Mouse (Mus musculus) adrenal gland, postnatal 14 days (tissue): ENCODE measurements around the gene Man2b2. TPM values are rescaled to one million over a fixed set of nuclear protein-coding genes. Genes with fewer than 3 reads are reported as not detected.

Experiments
- DNase-seq: peaks from one replicate; pipeline ENCODE4 v3.0.0; 2021; ENCODE audit warnings: mixed read lengths
- total RNA-seq: library from RNA; stranded (reverse); gene quantifications from 2 replicates; pipeline ENCODE4 v1.2.3, GENCODE M21; 2021

Gene Man2b2
- total RNA-seq, 1 experiment from 2014 or later, result 41.4 TPM

- peak; percentile 85 for DNase-seq
These were observed 5.5 kb upstream of the Man2b2 start for GRCm38 (mm10) chr5:36835933-36836332.

GRCm38 (mm10) chr5:36831272-36831671, 819 bp upstream of the Man2b2 start:
- peak; percentile 47 for DNase-seq

GRCm38 (mm10) chr5:36829098-36829497, 1.4 kb downstream of the Man2b2 start:
- DNase-seq, result no peak

- no peak for DNase-seq
These were observed 7.5 kb downstream of the Man2b2 start for GRCm38 (mm10) chr5:36822907-36823306.

- peak; percentile 78 for DNase-seq
These were observed 10.3 kb downstream of the Man2b2 start for GRCm38 (mm10) chr5:36820142-36820541.

- DNase-seq, result no peak
These were observed 10.7 kb downstream of the Man2b2 start for GRCm38 (mm10) chr5:36819742-36820141.

GRCm38 (mm10) chr5:36817738-36818137, 12.7 kb downstream of the Man2b2 start:
- no peak for DNase-seq

- peak; percentile 62 for DNase-seq
These were observed 15.9 kb downstream of the Man2b2 start for GRCm38 (mm10) chr5:36814554-36814953.

- DNase-seq, result peak; percentile 79
These were observed 19.0 kb downstream of the Man2b2 start for GRCm38 (mm10) chr5:36811413-36811812.

- no peak for DNase-seq
These were observed 19.8 kb downstream of the Man2b2 start for GRCm38 (mm10) chr5:36810634-36811033.

GRCm38 (mm10) chr5:36809123-36809522, 21.3 kb downstream of the Man2b2 start:
- DNase-seq, result no peak

GRCm38 (mm10) chr5:36807106-36807505, 23.3 kb downstream of the Man2b2 start:
- DNase-seq, result no peak

GRCm38 (mm10) chr5:36797291-36797690, 33.2 kb downstream of the Man2b2 start:
- no peak for DNase-seq

GRCm38 (mm10) chr5:36796296-36797014, 34.0 kb downstream of the Man2b2 start, which contains the start of gene Mrfap1:
TSS of gene Mrfap1 (minus strand) at chr5:36796772.
- peak; percentile 96 for DNase-seq

GRCm38 (mm10) chr5:36795647-36796295, 34.7 kb downstream of the Man2b2 start:
- DNase-seq, result peak; percentile 86

GRCm38 (mm10) chr5:36791861-36792260, 38.6 kb downstream of the Man2b2 start:
- peak; percentile 18 for DNase-seq

GRCm38 (mm10) chr5:36786052-36786451, 44.4 kb downstream of the Man2b2 start:
- DNase-seq, result no peak

GRCm38 (mm10) chr5:36779512-36779911, 50.9 kb downstream of the Man2b2 start:
- DNase-seq, result no peak

- no peak for DNase-seq
These were observed 51.6 kb downstream of the Man2b2 start for GRCm38 (mm10) chr5:36778901-36779300.

- DNase-seq, result no peak
These were observed 53.3 kb downstream of the Man2b2 start for GRCm38 (mm10) chr5:36777186-36777585.

GRCm38 (mm10) chr5:36776021-36776575, 54.4 kb downstream of the Man2b2 start:
- DNase-seq, result peak; percentile 84

- DNase-seq, result no peak
These were observed 55.1 kb downstream of the Man2b2 start for GRCm38 (mm10) chr5:36775317-36775716.

GRCm38 (mm10) chr5:36772586-36772985, 57.9 kb downstream of the Man2b2 start:
- no peak for DNase-seq
